Mouse (Mus musculus) heart, postnatal 0 days (tissue): ENCODE results near the gene Ttc34. TPM values are rescaled to one million over a fixed set of nuclear protein-coding genes. Genes with fewer than 3 reads are reported as not detected.

Source experiments
- ATAC-seq: fragments of 200-750 bp; cut with Nextera tagmentation; 2 replicates; pipeline ENCODE4 v1.8.0; 2017; ENCODE audit warnings: low read depth, moderate number of reproducible peaks, moderate library complexity; ENCODE audit not compliant: insufficient read depth
- DNase-seq: peaks from one replicate; pipeline ENCODE4 v3.0.0-alpha.2; 2016; ENCODE audit warnings: low spot score
- H3K27ac ChIP-seq: fragments of 300-500 bp; sonication (generic); 2 replicates; pipeline ENCODE4 v1.5.1; 2014; ENCODE audit warnings: low read depth, mild to moderate bottlenecking
- H3K27me3 ChIP-seq: fragments of 300-500 bp; sonication (generic); 2 replicates; pipeline ENCODE4 v1.6.1; 2014; ENCODE audit warnings: low read length, mixed read lengths; ENCODE audit not compliant: control insufficient read depth, insufficient read depth
- H3K36me3 ChIP-seq: fragments of 300-500 bp; sonication (generic); replicated peaks from 2 replicates; pipeline ENCODE4 v1.6.1; 2014; ENCODE audit warnings: low read length, mixed read lengths; ENCODE audit not compliant: control insufficient read depth, insufficient read depth
- H3K4me1 ChIP-seq: fragments of 300-500 bp; sonication (generic); 2 replicates; pipeline ENCODE4 v1.6.1; 2014; ENCODE audit warnings: antibody characterized with exemption; ENCODE audit not compliant: control insufficient read depth, insufficient read depth
- H3K4me2 ChIP-seq: fragments of 300-500 bp; sonication (generic); 2 replicates; pipeline ENCODE4 v1.6.1; 2014; ENCODE audit warnings: low read depth, mild to moderate bottlenecking, low read length, moderate library complexity
- H3K4me3 ChIP-seq: fragments of 300-500 bp; sonication (generic); 2 replicates; pipeline ENCODE4 v1.5.1; 2014; ENCODE audit warnings: low read depth, low read length
- H3K9ac ChIP-seq: fragments of 300-500 bp; sonication (generic); replicated peaks from 2 replicates; pipeline ENCODE4 v1.6.1; 2014; ENCODE audit warnings: low read depth, low read length, mixed read lengths
- H3K9me3 ChIP-seq: fragments of 300-500 bp; sonication (generic); replicated peaks from 2 replicates; pipeline ENCODE4 v1.6.1; 2016; ENCODE audit warnings: low read length; ENCODE audit not compliant: control insufficient read depth
- CTCF ChIP-seq: IDR thresholded peaks from 2 replicates; pipeline ENCODE4 v1.5.1; 2016; ENCODE audit warnings: antibody characterized with exemption, control low read depth, low read depth
- EP300 ChIP-seq: IDR thresholded peaks from 2 replicates; pipeline ENCODE4 v1.6.1; 2016; ENCODE audit warnings: antibody characterized with exemption, low read depth
- WGBS: fragments of 180-500 bp; shearing (Covaris S2); extraction: QIAGEN DNeasy Blood & Tissue Kit; methylation state at CpG from one replicate; pipeline ENCODE4 v1.1.7; 2014; 5-methylcytosine and 5-hydroxymethylcytosine counted together
- polyA plus RNA-seq: library from polyadenylated mRNA; unstranded; fragments of >200 nt; fragmentation: Nextera tagmentation; extraction: Ambion mirVana; gene quantifications from 2 replicates; pipeline ENCODE4 v1.2.1, GENCODE M21; 2015
- total RNA-seq: library from RNA; depleted of rRNA; stranded (reverse); fragments of >200 nt; gene quantifications from 2 replicates; pipeline ENCODE4 v1.2.3, GENCODE M21; 2014; ENCODE audit warnings: low replicate concordance

Gene Ttc34
- total and polyA plus RNA-seq, 2 experiments from 2014 or later: 0.25 TPM; not detected in 1

GRCm38 (mm10) chr4:154866391-154866790 is 29.1 kb downstream of the Ttc34 start:
- Histone ChIP-seq H3K36me3 (no peaks in the 10 kb centered on the region), H3K9me3 (no peaks in the 10 kb centered on the region), H3K27me3 (0 out of 2 replicates have a peak, but pooled peaks cover 10% of the 10 kb centered on the region), H3K27ac (no peak overlapping the region), H3K4me2 (no peak overlapping the region), H3K4me1 (peaks cover 3% of the 10 kb centered on the region; the same call in 1 of the 2 replicates), H3K4me3 (no peak overlapping the region), H3K9ac (no peak overlapping the region)
- WGBS: 80% methylated on average over 5 of the region's 5 CpGs
- ATAC-seq (no peak), DNase-seq (no peak)
- TF ChIP-seq EP300 (no peak), CTCF (no peak)

DNA sequence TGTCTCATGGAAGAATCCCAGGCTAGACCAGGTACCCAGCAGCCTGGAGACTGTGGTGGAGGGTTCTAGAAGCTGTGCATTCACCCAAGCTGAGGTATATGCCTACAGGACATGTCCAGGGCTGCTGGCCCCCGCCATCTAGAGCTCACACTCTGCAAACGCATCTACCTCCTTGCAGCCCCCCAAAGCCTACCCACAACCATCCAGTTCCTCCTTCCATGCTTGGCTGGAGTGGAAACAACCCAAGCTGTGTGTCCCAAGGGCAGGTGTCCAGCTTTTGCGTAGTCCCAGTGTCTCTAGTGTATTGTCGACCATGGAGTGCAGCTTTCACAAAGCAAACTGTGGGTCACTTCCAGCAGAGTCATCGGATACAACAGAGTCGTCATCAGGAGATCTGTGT is 30.0 kb downstream of the Ttc34 start:
- H3K4me2 ChIP-seq: no peak overlapping the region
- 0 out of 2 replicates have a peak, but pooled peaks cover 11% of the 10 kb centered on the region for H3K27me3 ChIP-seq
- H3K27ac ChIP-seq: no peak overlapping the region
- H3K9ac ChIP-seq: no peak overlapping the region
- ATAC-seq: no peak
- peaks cover 3% of the 10 kb centered on the region; the same call in 1 of the 2 replicates for H3K4me1 ChIP-seq
- no peak for TF ChIP-seq EP300
- TF ChIP-seq CTCF: no peak
- H3K9me3 ChIP-seq: no peaks in the 10 kb centered on the region
- H3K4me3 ChIP-seq: no peak overlapping the region
- DNase-seq: no peak
- WGBS: 66% methylated on average over 6 of the region's 6 CpGs
- no peaks in the 10 kb centered on the region for H3K36me3 ChIP-seq

- TF ChIP-seq EP300 (no peak), CTCF (no peak)
Measured at GRCm38 (mm10) chr4:154869440-154869839, 32.2 kb downstream of the Ttc34 start, which contains the start of gene Mmel1. Mmel1 (plus strand) TSS chr4:154869585.

DNA sequence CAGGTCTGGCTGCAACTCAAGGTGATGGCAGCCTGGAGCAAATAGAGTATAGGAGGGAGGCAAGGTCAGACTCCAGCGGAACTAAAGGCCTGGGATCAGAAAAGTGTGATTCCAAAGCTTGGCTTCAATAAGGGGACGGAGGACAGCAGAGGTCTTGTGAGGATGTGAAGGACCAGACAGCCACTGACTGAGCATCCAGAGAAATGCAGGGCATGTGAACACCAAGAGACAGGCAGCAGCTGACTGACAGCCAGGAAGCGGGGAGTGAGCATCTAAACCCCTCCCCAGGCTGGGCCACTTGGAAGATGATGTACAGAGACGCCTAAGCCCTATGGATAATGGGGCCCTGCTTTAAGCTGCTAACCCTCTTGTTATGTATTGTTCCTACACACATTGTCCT is 33.5 kb downstream of the Ttc34 start:
- H3K4me2 ChIP-seq: no peak overlapping the region
- H3K27me3 ChIP-seq: 0 out of 2 replicates have a peak, but pooled peaks cover 11% of the 10 kb centered on the region
- TF ChIP-seq EP300: no peak
- TF ChIP-seq CTCF: no peak
- WGBS: 65% methylated on average over 4 of the region's 4 CpGs
- no peak for ATAC-seq
- no peak for DNase-seq
- no peaks in the 10 kb centered on the region for H3K36me3 ChIP-seq
- no peaks in the 10 kb centered on the region for H3K4me1 ChIP-seq
- H3K9me3 ChIP-seq: no peaks in the 10 kb centered on the region
- no peak overlapping the region for H3K9ac ChIP-seq
- no peak overlapping the region for H3K27ac ChIP-seq
- no peak overlapping the region for H3K4me3 ChIP-seq

More at GRCm38 (mm10) chr4:154869440-154869839, 32.2 kb downstream of the Ttc34 start, which contains the start of gene Mmel1:
- Histone ChIP-seq H3K4me1 (no peaks in the 10 kb centered on the region; the same call in 1 of the 2 replicates), H3K9me3 (no peaks in the 10 kb centered on the region), H3K4me3 (no peak within 1 kb of the TSS), H3K4me2 (no peak within 1 kb of the TSS), H3K36me3 (no peaks in the 10 kb centered on the region), H3K27me3 (0 out of 2 replicates have a peak, but pooled peaks cover 11% of the 10 kb centered on the region), H3K27ac (no peak within 1 kb of the TSS), H3K9ac (no peak within 1 kb of the TSS)
- 70% methylated on average over 7 of the region's 7 CpGs for WGBS
- no peak for ATAC-seq
- DNase-seq: no peak

- Histone ChIP-seq H3K36me3 (no peaks in the 10 kb centered on the region), H3K4me2 (no peak overlapping the region), H3K9ac (no peak overlapping the region), H3K4me1 (no peaks in the 10 kb centered on the region), H3K4me3 (no peak overlapping the region), H3K9me3 (no peaks in the 10 kb centered on the region), H3K27ac (no peak overlapping the region), H3K27me3 (0 out of 2 replicates have a peak, but pooled peaks cover 11% of the 10 kb centered on the region)
- 5% methylated on average over 12 of the region's 13 CpGs for WGBS
- no peak for TF ChIP-seq CTCF
- no peak for TF ChIP-seq EP300
- DNase-seq (no peak), ATAC-seq (peak; percentile 47; the same call in 1 of the 2 replicates)
Measured at GRCm38 (mm10) chr4:154871757-154872251, 34.5 kb downstream of the Ttc34 start.

DNA sequence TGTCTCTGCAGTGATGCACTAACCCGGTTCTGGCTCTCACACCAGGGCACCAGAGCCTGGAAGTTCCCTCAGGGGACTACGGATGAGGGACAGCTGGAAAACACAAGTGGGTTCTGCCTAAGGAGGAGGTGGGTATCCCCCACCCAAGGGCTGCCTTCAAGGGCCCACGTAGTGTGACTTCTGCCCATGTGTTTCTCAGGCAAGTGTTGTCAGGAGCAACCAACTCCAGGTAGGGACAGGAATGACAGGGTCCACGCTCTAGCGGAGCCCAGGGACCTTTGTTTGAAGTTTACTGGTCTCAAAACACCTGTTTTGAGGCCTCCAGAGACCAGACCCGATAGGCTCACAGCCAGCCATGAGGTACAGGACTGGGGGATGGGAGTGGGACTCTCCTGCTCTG is 35.9 kb downstream of the Ttc34 start:
- ATAC-seq: no peak
- H3K9ac ChIP-seq: no peak overlapping the region
- no peak for TF ChIP-seq CTCF
- TF ChIP-seq EP300: no peak
- H3K9me3 ChIP-seq: no peaks in the 10 kb centered on the region
- no peak overlapping the region for H3K4me3 ChIP-seq
- no peak overlapping the region for H3K27ac ChIP-seq
- WGBS: 67% methylated on average over 6 of the region's 6 CpGs
- H3K4me2 ChIP-seq: no peak overlapping the region
- no peaks in the 10 kb centered on the region for H3K36me3 ChIP-seq
- 0 out of 2 replicates have a peak, but pooled peaks cover 1% of the 10 kb centered on the region for H3K4me1 ChIP-seq
- H3K27me3 ChIP-seq: 0 out of 2 replicates have a peak, but pooled peaks cover 11% of the 10 kb centered on the region
- no peak for DNase-seq
